Mouse (Mus musculus) cerebellum, adult 9-11 months (tissue): ENCODE results near the gene Gm31571.
"Not testable (repeated sequence)": the region's sequence is repeated elsewhere in the genome, so short reads cannot be mapped to it uniquely, and the experiment has no call there.

ENCODE experiments used
- DNase-seq: peaks from one replicate; pipeline ENCODE4 v3.0.0; 2022

The Gm31571 gene

GRCm38 (mm10) chrY:22051253-22051652, at the start of gene Gm31571:
Gm31571 (minus strand) TSS chrY:22051353.
- DNase-seq = not testable (repeated sequence)
